Mouse (Mus musculus) gastrocnemius, adult 2 months (tissue): ENCODE data around the gene Tfdp2. TPM values are rescaled to one million over a fixed set of nuclear protein-coding genes. Genes with fewer than 3 reads are reported as not detected.

Experiments used
- DNase-seq: peaks from one replicate; pipeline ENCODE4 v3.0.0; 2022
- H3K27ac ChIP-seq: fragments of 200-600 bp; 2 replicates; pipeline ENCODE4 v1.8.1; 2022; ENCODE audit warnings: mild to moderate bottlenecking
- H3K4me3 ChIP-seq: fragments of 200-600 bp; 2 replicates; pipeline ENCODE4 v1.8.1; 2022; ENCODE audit warnings: mild to moderate bottlenecking, moderate library complexity
- CTCF ChIP-seq: fragments of 200-600 bp; IDR thresholded peaks from 2 replicates; pipeline ENCODE4 v1.8.1; 2022; ENCODE audit warnings: antibody characterized with exemption, mild to moderate bottlenecking, moderate library complexity
- intact Hi-C: fragments of 180-260 bp; cut with DNase I; formaldehyde crosslinking; loops from one replicate; pipeline ENCODE4 v1.15.1; 2025
- total RNA-seq, 2 experiments: library from RNA; stranded (reverse); gene quantifications; 2 replicates each; pipeline ENCODE4 v1.2.3; 2021

The Tfdp2 gene
- total RNA-seq, 2 experiments from 2014 or later, result 37.3 to 54.8 TPM

DNA sequence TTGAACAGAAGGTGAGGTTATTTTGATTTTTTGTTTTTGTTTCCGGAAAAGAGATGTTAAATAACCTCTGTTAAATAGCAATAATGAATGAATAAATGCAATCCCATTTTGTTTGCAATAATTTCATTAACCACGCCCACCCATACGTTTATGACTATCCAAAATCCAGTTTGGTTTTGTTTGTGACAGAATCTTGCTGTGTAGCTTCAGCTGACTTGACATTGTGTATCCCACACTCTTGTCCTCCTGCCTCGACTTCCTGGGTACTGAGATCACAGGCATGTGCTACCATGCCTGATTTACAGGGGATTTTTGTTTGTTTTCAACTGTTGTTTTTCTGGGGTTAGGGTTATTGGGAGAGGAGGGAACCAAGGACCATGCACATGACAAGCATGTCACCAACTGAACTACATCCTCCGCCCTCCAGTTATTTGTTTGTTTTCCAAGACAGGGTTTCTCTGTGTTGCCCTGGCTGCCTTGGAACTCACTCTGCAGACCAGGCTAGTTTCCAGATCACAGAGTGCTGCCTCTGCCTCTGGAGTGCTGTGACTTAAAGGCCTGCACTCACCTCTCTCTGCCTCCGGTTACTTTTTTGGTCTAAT, 169.3 kb downstream of the Tfdp2 start:
- Histone ChIP-seq H3K27ac (peak overlapping the region; percentile 94), H3K4me3 (peak overlapping the region; percentile 90)
- TF ChIP-seq CTCF, result no peak
- intact Hi-C loops, result no loop called here
- DNase-seq, result no peak

DNA sequence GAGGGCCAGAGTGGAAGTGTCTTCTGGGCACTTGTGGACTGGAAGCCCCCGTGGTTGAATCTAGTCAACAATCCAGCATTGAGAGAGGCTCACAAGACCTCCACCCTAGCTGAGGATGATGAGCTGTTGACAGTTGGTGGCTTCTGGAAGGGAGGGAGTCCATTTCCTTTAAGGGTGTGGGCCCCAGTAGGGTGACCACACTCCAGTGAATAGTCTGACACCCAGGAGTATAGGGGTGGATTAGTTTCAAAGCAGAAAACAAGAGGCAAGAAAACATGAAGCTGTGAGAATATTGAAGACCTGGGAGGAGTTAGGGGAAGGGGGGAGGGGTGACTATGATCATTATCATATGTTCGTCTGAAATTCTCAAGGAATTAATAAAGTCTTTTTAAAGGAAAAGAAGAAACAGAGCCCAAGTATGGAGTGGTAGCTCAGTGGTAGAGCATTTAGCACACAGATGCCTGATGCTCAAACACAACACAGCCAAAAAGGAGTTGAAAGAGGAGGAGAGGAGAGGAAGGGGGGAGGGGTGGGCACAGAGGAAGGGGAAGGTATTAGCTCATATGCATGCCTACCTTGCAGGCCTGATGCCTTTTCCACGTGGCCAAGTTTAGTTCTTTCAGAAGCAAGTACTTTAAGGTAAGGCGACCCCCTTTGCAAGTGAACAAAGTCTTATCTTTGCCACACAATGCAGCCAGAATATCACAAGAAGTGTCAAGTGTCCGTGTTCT, 173.7 kb downstream of the Tfdp2 start:
- no peak overlapping the region for H3K27ac ChIP-seq
- intact Hi-C loops, result no loop called here
- TF ChIP-seq CTCF, result no peak
- no peak for DNase-seq
- no peak overlapping the region for H3K4me3 ChIP-seq

DNA sequence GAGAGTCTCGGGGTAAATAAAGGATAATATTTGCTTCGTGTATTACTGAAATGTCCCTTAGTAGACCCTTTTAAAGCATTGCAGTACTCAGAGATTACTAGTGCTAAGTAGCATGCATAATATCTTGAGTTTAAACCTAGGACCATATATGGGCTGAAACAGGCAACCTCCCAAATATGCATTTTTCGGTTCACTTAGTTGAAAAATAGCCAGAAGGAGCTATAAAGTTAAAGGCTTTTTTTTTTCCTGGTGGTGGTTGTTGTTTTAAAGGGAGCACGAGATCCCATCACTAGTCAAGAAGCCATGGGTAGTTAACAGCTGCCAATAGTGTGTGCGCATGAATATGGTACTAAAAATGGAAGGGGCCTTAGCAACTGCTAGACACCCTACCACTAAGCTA, 175.0 kb downstream of the Tfdp2 start:
- Histone ChIP-seq H3K4me3 (no peak overlapping the region), H3K27ac (no peak overlapping the region)
- intact Hi-C loops, result no loop called here
- DNase-seq, result no peak
- no peak for TF ChIP-seq CTCF

Other genes starting within 250 kb of the Tfdp2 start
- gene Xrn1, start 241.5 kb upstream of the Tfdp2 start, total RNA-seq, result 10 to 100 TPM; 10.3 to 11.2 TPM
- 1 to 10 TPM; 1.5 TPM for gene Gk5, start 76.9 kb upstream of the Tfdp2 start, total RNA-seq
- gene Atp1b3, start 168.2 kb downstream of the Tfdp2 start, total RNA-seq, result 10 to 100 TPM; 31.2 to 31.4 TPM